27 mouse cellular contexts compared by ENCODE assay signal in genomic region chr3:31864070-31864469, GRCm38 (mm10). TPM values are rescaled to one million over a fixed set of nuclear protein-coding genes. Genes with fewer than 3 reads are reported as not detected.
DNase-seq lines count a peak whose midpoint lies in the region; ATAC-seq and TF ChIP-seq lines count a peak whose summit lies in the region.
"Had no signal": no experiment of that assay in that cellular context is flagged by ENCODE, and none has a peak within 500 bp of the region (broad histone marks: within the 10 kb centered on the region; RNA-seq: fewer than 3 reads in every experiment).

No protein-coding gene starts in this region.

- no peak overlapping the region for H3K27ac ChIP-seq in forebrain, postnatal 0 days (ENCODE audit: low read depth, low read length)
- no peak overlapping the region for H3K27ac ChIP-seq in forebrain, embryonic 10.5 days
- peak overlapping the region; percentile 44; the same call in 1 of the 2 replicates for H3K27ac ChIP-seq in hindbrain, embryonic 13.5 days
- no peak overlapping the region for H3K27ac ChIP-seq in hindbrain, embryonic 14.5 days
- peak overlapping the region; percentile 15; the same call in 1 of the 2 replicates for H3K27ac ChIP-seq in neural tube, embryonic 13.5 days (replicated peaks)
- H3K27ac ChIP-seq: embryonic facial prominence, embryonic 10.5 days; embryonic facial prominence, embryonic 12.5 days; forebrain, embryonic 12.5 days had no signal

- H3K4me2 ChIP-seq in forebrain, postnatal 0 days (ENCODE audit: low read depth) = no peak overlapping the region
- H3K4me2 ChIP-seq in hindbrain, embryonic 13.5 days = no peak overlapping the region
- H3K4me2 ChIP-seq in hindbrain, embryonic 14.5 days (replicated peaks) = no peak overlapping the region
- H3K4me2 ChIP-seq in neural tube, embryonic 13.5 days = no peak overlapping the region
- H3K4me2 ChIP-seq: embryonic facial prominence, embryonic 12.5 days; forebrain, embryonic 12.5 days had no signal

- no peak for TF ChIP-seq CTCF in forebrain, postnatal 0 days (IDR thresholded peaks at IDR 0.05; ENCODE audit: low read depth)

- H3K4me1 ChIP-seq in forebrain, postnatal 0 days (ENCODE audit: insufficient read depth) = no peaks in the 10 kb centered on the region
- H3K4me1 ChIP-seq in forebrain, embryonic 10.5 days = peaks cover 9% of the 10 kb centered on the region; the same call in 1 of the 2 replicates
- peaks cover 4% of the 10 kb centered on the region for H3K4me1 ChIP-seq in hindbrain, embryonic 13.5 days (replicated peaks)
- no peaks in the 10 kb centered on the region for H3K4me1 ChIP-seq in hindbrain, embryonic 14.5 days (replicated peaks; ENCODE audit: control insufficient read depth, insufficient read depth, low read length)
- peaks cover 4% of the 10 kb centered on the region; the same call in 1 of the 2 replicates for H3K4me1 ChIP-seq in neural tube, embryonic 13.5 days (replicated peaks)
- H3K4me1 ChIP-seq: embryonic facial prominence, embryonic 10.5 days; embryonic facial prominence, embryonic 12.5 days had no signal

- H3K4me3 ChIP-seq in forebrain, postnatal 0 days (ENCODE audit: low read depth, low read length) = no peak overlapping the region
- no peak overlapping the region for H3K4me3 ChIP-seq in forebrain, embryonic 10.5 days
- H3K4me3 ChIP-seq in hindbrain, embryonic 13.5 days = no peak overlapping the region
- no peak overlapping the region for H3K4me3 ChIP-seq in hindbrain, embryonic 14.5 days (replicated peaks; ENCODE audit: low read length)
- no peak overlapping the region for H3K4me3 ChIP-seq in neural tube, embryonic 13.5 days
- H3K4me3 ChIP-seq: embryonic facial prominence, embryonic 10.5 days; embryonic facial prominence, embryonic 12.5 days; forebrain, embryonic 12.5 days had no signal

- no peak overlapping the region for H3K9ac ChIP-seq in forebrain, postnatal 0 days
- H3K9ac ChIP-seq in hindbrain, embryonic 13.5 days = no peak overlapping the region
- H3K9ac ChIP-seq in hindbrain, embryonic 14.5 days = no peak overlapping the region
- H3K9ac ChIP-seq in neural tube, embryonic 13.5 days = no peak overlapping the region
- H3K9ac ChIP-seq: embryonic facial prominence, embryonic 12.5 days; forebrain, embryonic 12.5 days had no signal

- no peaks in the 10 kb centered on the region for H3K36me3 ChIP-seq in forebrain, postnatal 0 days (ENCODE audit: insufficient read depth)
- no peaks in the 10 kb centered on the region for H3K36me3 ChIP-seq in forebrain, embryonic 10.5 days (replicated peaks)
- no peaks in the 10 kb centered on the region for H3K36me3 ChIP-seq in hindbrain, embryonic 13.5 days
- H3K36me3 ChIP-seq in hindbrain, embryonic 14.5 days (replicated peaks; ENCODE audit: control insufficient read depth, insufficient read depth) = no peaks in the 10 kb centered on the region
- no peaks in the 10 kb centered on the region for H3K36me3 ChIP-seq in neural tube, embryonic 13.5 days
- H3K36me3 ChIP-seq: embryonic facial prominence, embryonic 10.5 days; embryonic facial prominence, embryonic 12.5 days; forebrain, embryonic 12.5 days; G1E had no signal

- H3K27me3 ChIP-seq in forebrain, postnatal 0 days (ENCODE audit: insufficient read depth, low read length) = no peaks in the 10 kb centered on the region
- H3K27me3 ChIP-seq in forebrain, embryonic 10.5 days (ENCODE audit: poor library complexity, severe bottlenecking) = no peaks in the 10 kb centered on the region
- no peaks in the 10 kb centered on the region for H3K27me3 ChIP-seq in hindbrain, embryonic 13.5 days
- H3K27me3 ChIP-seq in hindbrain, embryonic 14.5 days (ENCODE audit: control insufficient read depth, insufficient read depth, low read length) = no peaks in the 10 kb centered on the region
- H3K27me3 ChIP-seq in neural tube, embryonic 13.5 days = no peaks in the 10 kb centered on the region
- H3K27me3 ChIP-seq: CH12.LX; embryonic facial prominence, embryonic 12.5 days; forebrain, embryonic 12.5 days had no signal

- WGBS in forebrain, postnatal 0 days = 55% methylated on average over 3 of the region's 3 CpGs
- 82% methylated on average over 3 of the region's 3 CpGs for WGBS in forebrain, embryonic 10.5 days
- WGBS in hindbrain, embryonic 13.5 days = 75% methylated on average over 3 of the region's 3 CpGs
- WGBS in hindbrain, embryonic 14.5 days = 78% methylated on average over 3 of the region's 3 CpGs
- WGBS in neural tube, embryonic 13.5 days = 72% methylated on average over 3 of the region's 3 CpGs

- ATAC-seq in forebrain, postnatal 0 days = 0 out of 2 replicates have a peak, but pooled peaks have one; percentile 12
- 0 out of 2 replicates have a peak, but pooled peaks have one; percentile 46 for ATAC-seq in hindbrain, embryonic 13.5 days (ENCODE audit: low FRiP score)
- no peak for ATAC-seq in hindbrain, embryonic 14.5 days (ENCODE audit: low FRiP score)
- ATAC-seq in neural tube, embryonic 13.5 days (ENCODE audit: low read depth) = peak; percentile 61
- ATAC-seq: activated CD4-positive, CD25-positive, alpha-beta regulatory T cell, adult 4 months; CD4-positive, CD25-positive, alpha-beta regulatory T cell, adult 4 months; forebrain, embryonic 14.5 days; forebrain, embryonic 16.5 days; Patski had no signal

- DNase-seq in forebrain, postnatal 0 days = no peak
- no peak for DNase-seq in forebrain, embryonic 10.5 days (ENCODE audit: extremely low spot score, low spot score)
- no peak for DNase-seq in hindbrain, embryonic 14.5 days (ENCODE audit: low spot score)
- DNase-seq in neural tube, embryonic 10.5 days (ENCODE audit: extremely low spot score, low spot score) = no peak
- no peak for DNase-seq in embryo, embryonic 11 days
- DNase-seq: adrenal gland, adult 8-10 months; adrenal gland, postnatal 14 days; adrenal gland, postnatal 36 days; B cell, adult 2 months; cerebellum, adult 11-12 months; cerebellum, adult 2 months; cerebellum, adult 9-10 months; cerebellum, postnatal 10 days; cerebellum, postnatal 36 days had no signal

- no peaks in the 10 kb centered on the region for H3K9me3 ChIP-seq in forebrain, postnatal 0 days (ENCODE audit: low read length)
- H3K9me3 ChIP-seq in forebrain, embryonic 10.5 days = no peaks in the 10 kb centered on the region
- no peaks in the 10 kb centered on the region for H3K9me3 ChIP-seq in hindbrain, embryonic 13.5 days
- no peaks in the 10 kb centered on the region for H3K9me3 ChIP-seq in hindbrain, embryonic 14.5 days (ENCODE audit: control insufficient read depth, low read length)
- H3K9me3 ChIP-seq in neural tube, embryonic 13.5 days = no peaks in the 10 kb centered on the region
- H3K9me3 ChIP-seq: embryonic facial prominence, embryonic 10.5 days; embryonic facial prominence, embryonic 12.5 days; forebrain, embryonic 12.5 days; G1E had no signal

RNA-seq across cellular contexts. Expression of gene Kcnmb2, which starts 38.2 kb away (rescaled TPM):
- total RNA-seq in forebrain, postnatal 0 days (2014; rRNA removed) = 7.0 and 7.9 TPM in 2 replicates
- polyA plus RNA-seq in forebrain, postnatal 0 days (2015; fragmentation: Nextera tagmentation; extraction: Ambion mirVana) = 5.9 and 9.8 TPM in 2 replicates
- 1.1 and 1.8 TPM in 2 replicates for polyA plus RNA-seq in forebrain, embryonic 10.5 days (2016; fragmentation: Nextera tagmentation; extraction: Ambion mirVana)
- 14.0 and 14.5 TPM in 2 replicates for polyA plus RNA-seq in hindbrain, embryonic 13.5 days (2015; fragmentation: Nextera tagmentation; extraction: Ambion mirVana)
- 12.7 and 16.6 TPM in 2 replicates for polyA plus RNA-seq in hindbrain, embryonic 14.5 days (2014; fragmentation: Nextera tagmentation; extraction: Ambion mirVana)
- polyA plus RNA-seq in neural tube, embryonic 13.5 days (2015; fragmentation: Nextera tagmentation; extraction: Ambion mirVana) = 22.8 and 30.0 TPM in 2 replicates
- total RNA-seq: CH12.LX; common myeloid progenitor, adult 5-6 weeks had no signal
- polyA plus RNA-seq: CD4-positive, CD25-positive, alpha-beta regulatory T cell, adult 4 months; G1E; Patski had no signal

Comparison
In these comparisons a context has a peak if more than half of its experiments do, and no peak if none do; other contexts are left out.
1. H3K27ac ChIP-seq: peak in hindbrain, embryonic 13.5 days (single experiment) and neural tube, embryonic 13.5 days (single experiment); none in forebrain, postnatal 0 days (single experiment), forebrain, embryonic 10.5 days (single experiment) and hindbrain, embryonic 14.5 days (single experiment).